Mouse (Mus musculus) activated CD4-positive, CD25-positive, alpha-beta regulatory T cell (primary cell): ENCODE results near the gene Zup1. TPM values are rescaled to one million over a fixed set of nuclear protein-coding genes. Genes with fewer than 3 reads are reported as not detected.

Source experiments
- polyA plus RNA-seq, 2 experiments: library from polyadenylated mRNA; unstranded; fragments of 100-300 nt; shearing (Covaris generic); gene quantifications; one replicate each; pipeline ENCODE4 v1.2.1; 2017

The Zup1 gene
- 10 to 100 TPM; 63.0 to 71.7 TPM for polyA plus RNA-seq

DNA sequence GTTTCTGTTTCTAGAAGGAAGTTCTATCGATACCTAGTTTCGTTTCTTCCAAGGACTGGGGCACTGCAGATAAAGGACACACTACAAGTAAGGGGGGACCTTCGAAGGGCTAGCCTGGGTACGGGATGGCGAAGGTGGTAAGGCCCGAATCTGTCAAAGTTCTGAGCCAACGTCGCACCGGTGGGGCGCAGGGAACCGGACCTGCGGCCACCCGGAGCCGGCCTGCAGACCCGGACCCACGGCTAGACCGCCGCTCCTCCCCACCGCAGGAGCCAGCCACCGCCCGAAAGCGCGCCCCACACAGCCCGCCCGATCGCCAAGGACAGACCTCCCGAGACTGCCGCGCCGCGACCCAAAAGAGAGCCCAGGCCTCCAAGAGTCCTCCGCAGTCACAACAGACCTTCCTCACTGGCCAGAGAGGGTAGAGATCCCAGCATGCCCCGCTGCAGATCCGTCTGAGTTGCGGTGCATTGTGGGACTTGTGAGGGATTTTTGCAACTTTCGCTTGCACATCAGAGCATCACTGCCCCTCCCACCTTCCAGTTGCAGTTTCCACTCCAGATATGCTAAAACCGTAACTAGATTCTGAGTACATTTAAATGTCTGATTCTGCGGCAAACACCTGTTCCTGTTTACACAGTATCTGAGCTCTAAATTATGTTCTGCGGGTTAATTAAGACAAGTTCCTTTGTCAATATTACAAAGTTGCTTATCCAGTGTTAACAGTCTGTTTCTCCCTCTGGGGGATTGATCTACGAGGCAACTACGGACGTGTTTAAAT lies at the start of gene Zup1:
Gene Zup1 (minus strand): TSS at position 467 of the 781 bp plus-strand sequence.

DNA sequence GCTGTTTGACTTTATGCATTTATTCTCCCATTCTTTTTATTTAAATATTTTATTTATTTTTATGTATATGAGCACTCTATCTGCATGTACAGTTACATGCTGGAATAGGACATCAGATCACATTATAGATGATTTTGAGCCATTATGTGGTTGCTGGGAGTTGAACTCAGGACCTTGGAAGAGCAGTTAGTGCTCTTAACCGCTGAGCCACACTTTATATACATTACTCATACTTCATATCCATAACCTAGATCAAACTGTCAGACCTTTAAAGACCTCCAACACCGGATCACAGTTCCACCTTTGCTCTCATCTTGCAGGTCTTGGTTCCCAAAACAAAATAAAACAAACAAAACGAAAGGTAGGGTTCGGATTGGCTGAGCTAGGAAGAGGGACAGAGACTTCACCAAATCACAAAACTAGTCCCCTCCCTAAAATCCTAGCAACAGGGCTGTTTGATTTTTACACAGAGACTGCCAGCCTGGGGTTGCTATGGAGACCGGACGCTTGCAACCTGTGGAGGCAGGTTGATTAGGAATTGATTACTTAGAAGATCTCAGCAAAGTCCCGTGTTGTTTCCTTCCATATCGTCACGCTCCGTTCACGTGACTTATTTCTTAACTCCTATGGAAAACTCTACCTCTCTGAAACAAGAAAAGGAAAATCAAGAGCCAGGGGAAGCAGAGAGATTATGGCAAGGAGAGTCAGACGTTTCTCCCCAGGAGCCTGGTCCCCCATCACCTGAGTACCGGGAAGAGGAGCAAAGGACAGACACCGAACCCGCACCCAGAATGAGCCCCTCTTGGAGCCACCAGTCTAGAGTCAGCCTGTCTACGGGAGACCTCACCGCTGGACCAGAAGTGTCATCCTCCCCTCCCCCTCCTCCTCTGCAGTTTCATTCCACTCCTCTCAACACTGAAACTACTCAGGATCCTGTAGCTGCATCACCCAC lies 46.3 kb downstream of the Zup1 start, which contains the start of gene Rsph4a:
Gene Rsph4a (plus strand): TSS at position 582 of the 952 bp plus-strand sequence.

Other genes starting within 250 kb of the Zup1 start
- gene Sult3a2, start 164.6 kb downstream of the Zup1 start, polyA plus RNA-seq, result not detected
- gene Sult3a1, start 93.5 kb downstream of the Zup1 start, polyA plus RNA-seq, result not detected
- not detected for gene Rsph4a, start 46.2 kb downstream of the Zup1 start, polyA plus RNA-seq
- 100 to 1,000 TPM; 155 to 157 TPM for gene Rwdd1, start 68.4 kb upstream of the Zup1 start, polyA plus RNA-seq
- gene Trappc3l, start 86.3 kb upstream of the Zup1 start, polyA plus RNA-seq, result not detected
- gene Calhm4, start 93.0 kb upstream of the Zup1 start, polyA plus RNA-seq, result not detected
- not detected for gene Calhm5, start 145.2 kb upstream of the Zup1 start, polyA plus RNA-seq
- 10 to 100 TPM; 27.3 to 28.8 TPM for gene Calhm6, start 176.7 kb upstream of the Zup1 start, polyA plus RNA-seq